Mouse (Mus musculus): Measurements from ENCODE around the gene Emilin1. TPM values are rescaled to one million over a fixed set of nuclear protein-coding genes. Genes with fewer than 3 reads are reported as not detected.

The Emilin1 gene
- total RNA-seq (2014; rRNA removed) (17.6 and 17.8 TPM in 2 replicates), polyA plus RNA-seq (2012; rRNA removed) (27.8 and 31.5 TPM in 2 replicates)

DNA sequence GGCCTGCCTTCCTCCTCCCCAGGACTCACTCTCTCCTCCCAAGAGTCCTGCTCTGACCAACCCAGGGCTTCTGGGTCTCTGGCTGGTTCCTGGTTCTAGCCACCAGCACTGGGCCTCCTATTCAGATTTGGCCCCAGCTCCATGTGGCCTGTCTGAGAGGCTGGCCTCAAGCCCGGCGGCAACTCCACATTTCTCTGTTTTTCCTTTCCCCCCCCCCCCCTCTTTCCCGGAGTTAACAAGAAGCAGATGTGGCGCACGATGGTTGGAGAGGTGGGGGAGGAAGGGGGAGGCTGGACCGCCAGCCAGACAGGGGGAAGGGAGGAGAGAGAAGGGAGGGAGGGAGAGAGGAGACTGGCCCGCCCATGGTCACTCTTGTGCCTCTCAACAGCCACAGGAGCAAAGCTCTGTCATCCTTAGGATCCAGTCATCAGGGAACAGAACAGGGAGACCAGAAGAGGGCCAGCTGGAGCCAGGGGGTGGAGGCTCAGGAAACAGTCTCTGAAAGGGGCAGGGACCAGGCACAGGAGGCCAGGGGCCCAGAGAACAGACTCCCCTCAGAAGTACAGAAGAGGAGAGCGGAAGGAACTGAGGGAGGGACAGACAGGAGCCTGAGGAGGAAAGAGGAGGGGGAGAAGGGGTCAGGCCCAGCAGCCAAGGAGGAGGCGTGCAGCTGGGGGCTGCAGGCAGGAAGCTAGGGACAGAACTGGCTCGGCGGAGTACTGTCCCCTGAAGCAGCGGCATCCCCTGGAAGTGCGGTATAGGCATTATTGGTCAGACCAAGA lies at the start of gene Emilin1:
Gene Emilin1 (plus strand): TSS at position 343 of the 782 bp plus-strand sequence.
- peak; percentile 42 for DNase-seq (ENCODE audit: extremely low read depth, low read depth, low spot score)
- Histone ChIP-seq H3K9ac (ENCODE audit: low read depth, low read length) (peak within 1 kb of the TSS; percentile 64), H3K27ac (replicated peaks; ENCODE audit: insufficient read depth, low read depth, low read length) (peak within 1 kb of the TSS; percentile 71), H3K4me3 (ENCODE audit: insufficient read depth, low read depth, low read length) (peak within 1 kb of the TSS; percentile 65), H3K27me3 (ENCODE audit: control insufficient read depth, insufficient read depth, low read length) (no peaks in the 10 kb centered on the region), H3K4me1 (ENCODE audit: control insufficient read depth, insufficient read depth, low read length) (peaks cover 31% of the 10 kb centered on the region), H3K79me2 (ENCODE audit: control insufficient read depth, insufficient read depth, low read length) (no peaks in the 10 kb centered on the region), H3K36me3 (ENCODE audit: control insufficient read depth, insufficient read depth, low read length) (no peaks in the 10 kb centered on the region)
- no peak for TF ChIP-seq CTCF (IDR thresholded peaks at IDR 0.05; ENCODE audit: low read depth, low read length)
- 0 out of 2 replicates have a peak, but pooled peaks have one; percentile 31 for TF ChIP-seq POLR2A (IDR thresholded peaks at IDR 0.05; ENCODE audit: extremely low read depth, insufficient read depth, low read length)
- 70% methylated on average over 13 of the region's 13 CpGs for WGBS

- Histone ChIP-seq H3K36me3 (ENCODE audit: control insufficient read depth, insufficient read depth, low read length) (peaks cover 11% of the 10 kb centered on the region), H3K27me3 (ENCODE audit: control insufficient read depth, insufficient read depth, low read length) (no peaks in the 10 kb centered on the region), H3K4me1 (ENCODE audit: control insufficient read depth, insufficient read depth, low read length) (no peaks in the 10 kb centered on the region), H3K4me3 (ENCODE audit: insufficient read depth, low read depth, low read length) (no peak overlapping the region), H3K27ac (replicated peaks; ENCODE audit: insufficient read depth, low read depth, low read length) (no peak overlapping the region), H3K79me2 (ENCODE audit: control insufficient read depth, insufficient read depth, low read length) (no peaks in the 10 kb centered on the region), H3K9ac (ENCODE audit: low read depth, low read length) (no peak overlapping the region)
- TF ChIP-seq POLR2A (IDR thresholded peaks at IDR 0.05; ENCODE audit: extremely low read depth, insufficient read depth, low read length) = no peak
- 0 out of 2 replicates have a peak, but pooled peaks have one; percentile 12 for TF ChIP-seq CTCF (IDR thresholded peaks at IDR 0.05; ENCODE audit: low read depth, low read length)
- 80% methylated on average over 4 of the region's 4 CpGs for WGBS
- DNase-seq (ENCODE audit: extremely low read depth, low read depth, low spot score) = no peak
Observed at GRCm38 (mm10) chr5:30863852-30864251, 49.4 kb upstream of the Emilin1 start.

- Histone ChIP-seq H3K79me2 (ENCODE audit: control insufficient read depth, insufficient read depth, low read length) (no peaks in the 10 kb centered on the region), H3K9ac (ENCODE audit: low read depth, low read length) (no peak overlapping the region), H3K4me3 (ENCODE audit: insufficient read depth, low read depth, low read length) (no peak overlapping the region), H3K27ac (replicated peaks; ENCODE audit: insufficient read depth, low read depth, low read length) (no peak overlapping the region), H3K36me3 (ENCODE audit: control insufficient read depth, insufficient read depth, low read length) (peaks cover 11% of the 10 kb centered on the region), H3K4me1 (ENCODE audit: control insufficient read depth, insufficient read depth, low read length) (no peaks in the 10 kb centered on the region), H3K27me3 (ENCODE audit: control insufficient read depth, insufficient read depth, low read length) (no peaks in the 10 kb centered on the region)
- DNase-seq (ENCODE audit: extremely low read depth, low read depth, low spot score) = no peak
- 77% methylated on average over 15 of the region's 15 CpGs for WGBS
- TF ChIP-seq POLR2A (IDR thresholded peaks at IDR 0.05; ENCODE audit: extremely low read depth, insufficient read depth, low read length) (no peak), CTCF (IDR thresholded peaks at IDR 0.05; ENCODE audit: low read depth, low read length) (no peak)
Observed at GRCm38 (mm10) chr5:30864322-30864721, 48.9 kb upstream of the Emilin1 start.

DNA sequence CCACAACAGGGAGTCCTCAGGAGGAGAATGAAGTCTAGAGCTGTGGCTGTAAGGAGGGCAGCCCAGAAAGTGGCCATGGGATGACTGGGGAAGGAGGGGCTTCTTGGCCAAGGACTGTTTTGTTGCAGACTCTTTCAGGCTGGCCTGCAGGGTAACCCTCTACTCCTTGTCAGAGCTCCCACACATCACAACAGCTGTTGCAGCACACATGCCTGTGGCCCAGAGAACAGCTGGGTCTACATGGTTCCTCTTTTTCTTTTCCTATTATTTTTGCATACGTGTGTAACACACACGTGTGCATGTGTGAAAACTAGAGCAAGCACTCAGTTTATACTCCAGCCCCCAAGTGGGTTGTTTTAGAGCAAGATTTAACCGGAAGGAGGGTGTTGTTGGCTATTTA lies 46.3 kb upstream of the Emilin1 start:
- H3K36me3 ChIP-seq (ENCODE audit: control insufficient read depth, insufficient read depth, low read length) = peaks cover 16% of the 10 kb centered on the region
- no peak overlapping the region for H3K4me3 ChIP-seq (ENCODE audit: insufficient read depth, low read depth, low read length)
- H3K27ac ChIP-seq (replicated peaks; ENCODE audit: insufficient read depth, low read depth, low read length) = no peak overlapping the region
- DNase-seq (ENCODE audit: extremely low read depth, low read depth, low spot score) = no peak
- peaks cover 6% of the 10 kb centered on the region; the same call in 1 of the 2 replicates for H3K79me2 ChIP-seq (ENCODE audit: control insufficient read depth, insufficient read depth, low read length)
- H3K9ac ChIP-seq (ENCODE audit: low read depth, low read length) = no peak overlapping the region
- no peak for TF ChIP-seq POLR2A (IDR thresholded peaks at IDR 0.05; ENCODE audit: extremely low read depth, insufficient read depth, low read length)
- TF ChIP-seq CTCF (IDR thresholded peaks at IDR 0.05; ENCODE audit: low read depth, low read length) = no peak
- H3K27me3 ChIP-seq (ENCODE audit: control insufficient read depth, insufficient read depth, low read length) = no peaks in the 10 kb centered on the region
- peaks cover 4% of the 10 kb centered on the region; the same call in 1 of the 2 replicates for H3K4me1 ChIP-seq (ENCODE audit: control insufficient read depth, insufficient read depth, low read length)
- WGBS = 91% methylated on average over 3 of the region's 3 CpGs

- H3K27ac ChIP-seq (replicated peaks; ENCODE audit: insufficient read depth, low read depth, low read length) = no peak within 1 kb of the TSS; the same call in 1 of the 2 replicates
- WGBS = 98% methylated on average over 3 of the region's 3 CpGs
Observed at GRCm38 (mm10) chr5:30867712-30868111, 45.5 kb upstream of the Emilin1 start, which contains the start of gene Tmem214. TSS of gene Tmem214 (plus strand) at chr5:30868012.

More at GRCm38 (mm10) chr5:30867712-30868111, 45.5 kb upstream of the Emilin1 start, which contains the start of gene Tmem214:
- H3K79me2 ChIP-seq (ENCODE audit: control insufficient read depth, insufficient read depth, low read length) = peaks cover 6% of the 10 kb centered on the region; the same call in 1 of the 2 replicates
- peaks cover 14% of the 10 kb centered on the region; the same call in 1 of the 2 replicates for H3K36me3 ChIP-seq (ENCODE audit: control insufficient read depth, insufficient read depth, low read length)
- no peaks in the 10 kb centered on the region for H3K27me3 ChIP-seq (ENCODE audit: control insufficient read depth, insufficient read depth, low read length)
- no peak within 1 kb of the TSS for H3K9ac ChIP-seq (ENCODE audit: low read depth, low read length)
- H3K4me3 ChIP-seq (ENCODE audit: insufficient read depth, low read depth, low read length) = no peak within 1 kb of the TSS
- TF ChIP-seq CTCF (IDR thresholded peaks at IDR 0.05; ENCODE audit: low read depth, low read length) (no peak), POLR2A (IDR thresholded peaks at IDR 0.05; ENCODE audit: extremely low read depth, insufficient read depth, low read length) (no peak)
- DNase-seq (ENCODE audit: extremely low read depth, low read depth, low spot score) = no peak
- H3K4me1 ChIP-seq (ENCODE audit: control insufficient read depth, insufficient read depth, low read length) = peaks cover 4% of the 10 kb centered on the region; the same call in 1 of the 2 replicates
